Mouse (Mus musculus): ENCODE data around the gene Tnfsf13. TPM values are rescaled to one million over a fixed set of nuclear protein-coding genes. Genes with fewer than 3 reads are reported as not detected.

The Tnfsf13 gene
- polyA plus RNA-seq, 1 experiment from 2014 or later = 0.17 TPM

DNA sequence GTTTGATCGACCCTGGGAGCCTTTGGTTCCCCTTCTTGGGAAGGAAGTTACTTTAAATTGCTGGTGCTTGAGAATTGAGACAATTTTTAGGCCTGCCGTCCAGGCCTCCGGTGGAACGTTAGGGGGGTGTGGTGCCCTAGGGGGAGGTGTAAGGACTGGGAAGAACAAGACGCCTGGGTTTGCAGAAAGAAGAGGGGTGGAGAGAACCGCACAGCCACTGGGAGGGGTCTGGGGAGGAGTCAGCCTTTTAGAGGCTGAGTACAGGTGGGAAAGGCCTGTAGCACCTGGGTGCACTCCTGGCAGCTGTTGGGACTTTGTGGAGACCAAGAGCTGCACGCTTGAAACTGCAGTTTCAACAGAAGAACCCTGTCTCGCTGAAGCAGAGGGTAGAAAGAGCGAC, 30.8 kb downstream of the Tnfsf13 start:
- ATAC-seq (ENCODE audit: low read depth) = no peak
- Histone ChIP-seq H3K4me3 (ENCODE audit: low read depth, low read length) (no peak overlapping the region), H3K27ac (ENCODE audit: low read length) (0 out of 2 replicates have a peak overlapping the region, but pooled peaks have one; percentile 8), H3K9me3 (replicated peaks; ENCODE audit: control insufficient read depth, low read length) (no peaks in the 10 kb centered on the region), H3K27me3 (ENCODE audit: control insufficient read depth, insufficient read depth, low read depth, low read length) (no peaks in the 10 kb centered on the region), H3K36me3 (ENCODE audit: control insufficient read depth, insufficient read depth) (peaks cover 35% of the 10 kb centered on the region), H3K9ac (ENCODE audit: low read depth, low read length) (no peak overlapping the region), H3K4me2 (ENCODE audit: low read depth, low read length) (no peak overlapping the region), H3K4me1 (ENCODE audit: control insufficient read depth, low read depth, low read length) (peaks cover 21% of the 10 kb centered on the region)
- 37% methylated on average over 9 of the region's 9 CpGs for WGBS (ENCODE audit: insufficient replicate concordance)

DNA sequence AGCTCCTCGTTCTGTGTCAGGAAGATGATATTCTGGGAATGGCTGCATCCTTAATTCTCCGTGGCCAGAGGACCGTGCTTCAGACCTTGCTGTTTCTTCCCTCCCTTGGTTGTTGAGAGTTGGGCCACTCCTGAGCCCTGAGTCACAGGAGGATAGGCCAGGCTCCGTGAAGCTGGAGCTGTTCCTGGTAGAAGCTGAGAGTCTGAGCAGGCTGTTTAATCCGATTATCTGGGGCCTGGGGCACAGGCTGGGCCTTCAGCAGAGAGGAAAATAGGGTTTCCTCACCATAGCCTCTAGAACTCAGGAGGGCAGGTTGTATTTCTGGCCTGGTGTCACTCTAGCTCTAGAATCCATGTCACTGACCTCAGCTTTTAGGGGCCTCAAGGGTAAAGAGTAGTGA, 32.2 kb downstream of the Tnfsf13 start:
- Histone ChIP-seq H3K9me3 (replicated peaks; ENCODE audit: control insufficient read depth, low read length) (no peaks in the 10 kb centered on the region), H3K4me3 (ENCODE audit: low read depth, low read length) (no peak overlapping the region), H3K9ac (ENCODE audit: low read depth, low read length) (no peak overlapping the region), H3K4me2 (ENCODE audit: low read depth, low read length) (no peak overlapping the region), H3K4me1 (ENCODE audit: control insufficient read depth, low read depth, low read length) (peaks cover 21% of the 10 kb centered on the region), H3K36me3 (ENCODE audit: control insufficient read depth, insufficient read depth) (peaks cover 42% of the 10 kb centered on the region), H3K27ac (ENCODE audit: low read length) (no peak overlapping the region), H3K27me3 (ENCODE audit: control insufficient read depth, insufficient read depth, low read depth, low read length) (no peaks in the 10 kb centered on the region)
- ATAC-seq (ENCODE audit: low read depth) = no peak
- WGBS (ENCODE audit: insufficient replicate concordance) = 76% methylated on average over 5 of the region's 5 CpGs

DNA sequence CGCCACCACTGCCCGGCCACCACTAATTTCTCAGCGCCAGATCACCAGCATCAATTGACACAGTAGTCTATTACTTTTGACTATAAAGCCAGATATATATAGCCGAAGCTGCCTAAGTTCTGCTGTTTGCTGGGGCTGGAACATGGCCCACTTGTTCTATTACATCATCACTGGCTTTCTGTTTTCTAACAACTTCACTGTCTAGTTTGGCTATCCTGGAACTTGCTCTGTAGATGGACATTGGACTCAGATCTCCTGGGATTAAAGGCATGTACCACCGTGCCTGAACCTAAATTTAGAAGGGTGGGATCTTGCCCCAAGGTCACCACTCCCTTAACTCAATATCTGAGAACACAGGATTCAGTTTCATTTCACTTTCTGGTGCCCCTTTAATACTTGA, 39.7 kb downstream of the Tnfsf13 start:
- no peaks in the 10 kb centered on the region for H3K27me3 ChIP-seq (ENCODE audit: control insufficient read depth, insufficient read depth, low read depth, low read length)
- no peak overlapping the region for H3K9ac ChIP-seq (ENCODE audit: low read depth, low read length)
- peak; percentile 70 for ATAC-seq (ENCODE audit: low read depth)
- no peak overlapping the region for H3K4me3 ChIP-seq (ENCODE audit: low read depth, low read length)
- no peak overlapping the region for H3K4me2 ChIP-seq (ENCODE audit: low read depth, low read length)
- WGBS (ENCODE audit: insufficient replicate concordance) = 74% methylated on average over 5 of the region's 5 CpGs
- no peaks in the 10 kb centered on the region for H3K9me3 ChIP-seq (replicated peaks; ENCODE audit: control insufficient read depth, low read length)
- H3K4me1 ChIP-seq (ENCODE audit: control insufficient read depth, low read depth, low read length) = no peaks in the 10 kb centered on the region
- peaks cover 71% of the 10 kb centered on the region for H3K36me3 ChIP-seq (ENCODE audit: control insufficient read depth, insufficient read depth)
- H3K27ac ChIP-seq (ENCODE audit: low read length) = no peak overlapping the region

DNA sequence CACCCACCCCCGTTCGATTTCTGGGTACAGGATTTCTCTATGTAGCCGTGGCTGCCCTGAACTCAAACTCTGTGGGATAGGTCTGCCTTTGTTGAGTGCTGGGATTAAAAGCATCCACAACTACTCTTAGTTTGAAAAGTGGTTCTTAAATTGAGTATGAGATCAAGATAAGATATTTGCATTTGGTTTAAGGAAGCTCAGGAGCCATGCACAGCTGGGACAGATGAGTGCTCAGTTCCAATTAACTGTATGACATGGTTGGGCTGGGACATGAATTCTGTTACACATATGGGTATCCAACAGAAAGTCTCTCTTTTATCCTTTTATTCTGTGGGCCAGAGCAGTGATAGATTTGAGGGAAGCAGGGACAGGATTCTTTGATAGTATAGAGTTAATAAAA, 50.1 kb downstream of the Tnfsf13 start:
- Histone ChIP-seq H3K4me2 (ENCODE audit: low read depth, low read length) (no peak overlapping the region), H3K27ac (ENCODE audit: low read length) (no peak overlapping the region), H3K27me3 (ENCODE audit: control insufficient read depth, insufficient read depth, low read depth, low read length) (no peaks in the 10 kb centered on the region), H3K9ac (ENCODE audit: low read depth, low read length) (no peak overlapping the region), H3K4me3 (ENCODE audit: low read depth, low read length) (no peak overlapping the region), H3K4me1 (ENCODE audit: control insufficient read depth, low read depth, low read length) (peaks cover 27% of the 10 kb centered on the region), H3K36me3 (ENCODE audit: control insufficient read depth, insufficient read depth) (peaks cover 5% of the 10 kb centered on the region), H3K9me3 (replicated peaks; ENCODE audit: control insufficient read depth, low read length) (no peaks in the 10 kb centered on the region)
- WGBS (ENCODE audit: insufficient replicate concordance) = 77% methylated on average over 3 of the region's 3 CpGs
- ATAC-seq (ENCODE audit: low read depth) = no peak

DNA sequence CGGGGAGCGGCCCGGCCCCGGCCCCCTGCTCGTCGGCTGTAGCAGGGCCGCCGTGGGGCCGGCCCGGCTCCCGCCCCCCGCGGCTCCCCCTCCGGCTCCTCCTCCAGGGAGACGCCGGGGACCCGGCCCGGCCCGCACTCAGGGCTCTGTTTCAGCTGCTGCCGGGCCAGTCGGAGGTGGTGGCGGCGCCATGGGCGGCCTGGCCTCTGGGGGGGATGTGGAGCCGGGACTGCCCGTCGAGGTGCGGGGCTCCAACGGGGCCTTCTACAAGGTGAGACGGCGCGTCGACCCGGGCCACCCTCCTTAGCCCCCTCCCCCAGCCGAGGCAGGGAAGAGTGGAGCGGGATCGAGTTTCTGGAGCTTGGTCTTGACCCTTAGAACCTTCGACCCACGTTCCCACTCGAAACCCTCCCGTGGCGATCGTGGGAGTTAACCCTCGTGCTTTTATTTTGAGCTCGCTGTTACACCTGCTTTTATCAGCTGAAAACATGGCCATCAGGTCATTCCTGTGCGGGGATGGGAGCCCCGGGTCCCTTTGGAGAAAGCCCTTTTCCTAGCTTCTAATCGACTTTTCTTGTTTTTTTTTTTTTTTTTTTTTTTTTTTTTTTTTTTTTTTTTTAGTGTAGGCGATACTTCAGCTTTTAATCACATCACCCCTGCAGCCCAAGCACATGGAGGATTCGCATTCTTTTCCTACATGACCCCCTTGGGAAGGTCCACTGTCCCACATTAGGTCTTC, 52.3 kb downstream of the Tnfsf13 start:
- WGBS (ENCODE audit: insufficient replicate concordance) = under 1% methylated on average over 38 of the region's 50 CpGs

More for the DNA sequence above, 52.3 kb downstream of the Tnfsf13 start:
- Histone ChIP-seq H3K4me2 (ENCODE audit: low read depth, low read length) (peak overlapping the region; percentile 86), H3K4me1 (ENCODE audit: control insufficient read depth, low read depth, low read length) (peaks cover 27% of the 10 kb centered on the region), H3K9me3 (replicated peaks; ENCODE audit: control insufficient read depth, low read length) (no peaks in the 10 kb centered on the region), H3K27me3 (ENCODE audit: control insufficient read depth, insufficient read depth, low read depth, low read length) (no peaks in the 10 kb centered on the region), H3K27ac (ENCODE audit: low read length) (peak overlapping the region; percentile 95), H3K36me3 (ENCODE audit: control insufficient read depth, insufficient read depth) (no peaks in the 10 kb centered on the region), H3K9ac (ENCODE audit: low read depth, low read length) (peak overlapping the region; percentile 98), H3K4me3 (ENCODE audit: low read depth, low read length) (peak overlapping the region; percentile 94)
- ATAC-seq (ENCODE audit: low read depth) = peak; percentile 51

MicroRNAs encoded within 50 kb of the gene (microRNA counts, 519-probe panel; counts per million panel counts)
- 60.7 counts per million for microRNA mmu-miR-1934
- 2,187 counts per million, percentile 37 among the panel's probes with 10 or more counts for microRNA mmu-miR-467f

Small RNA genes lying within 50 kb of the gene (microRNA-seq; reads per million reads assigned to microRNA genes)
- gene Mir1934 = 5.2 reads per million, percentile 17 among the genes with 10 or more reads in this experiment
- not detected for gene Mir467f

Other genes starting within 250 kb of the Tnfsf13 start
- gene Dnah2, start 136.7 kb downstream of the Tnfsf13 start, polyA plus RNA-seq (2015; fragmentation: Nextera tagmentation; extraction: Ambion mirVana) = 0.07 and 0.09 TPM in 2 replicates
- 0.27 and 0.39 TPM in 2 replicates for gene Efnb3, start 125.6 kb downstream of the Tnfsf13 start, polyA plus RNA-seq (2015; fragmentation: Nextera tagmentation; extraction: Ambion mirVana)
- gene Wrap53, start 105.5 kb downstream of the Tnfsf13 start, polyA plus RNA-seq (2015; fragmentation: Nextera tagmentation; extraction: Ambion mirVana) = 14.6 and 15.5 TPM in 2 replicates
- gene Trp53, start 105.4 kb downstream of the Tnfsf13 start, polyA plus RNA-seq (2015; fragmentation: Nextera tagmentation; extraction: Ambion mirVana) = 55.5 and 55.8 TPM in 2 replicates
- gene Atp1b2, start 79.8 kb downstream of the Tnfsf13 start, polyA plus RNA-seq (2015; fragmentation: Nextera tagmentation; extraction: Ambion mirVana) = 11.2 and 12.6 TPM in 2 replicates
- gene Shbg, start 67.9 kb downstream of the Tnfsf13 start, polyA plus RNA-seq (2015; fragmentation: Nextera tagmentation; extraction: Ambion mirVana) = 26.2 and 27.9 TPM in 2 replicates
- gene Sat2, start 63.8 kb downstream of the Tnfsf13 start, polyA plus RNA-seq (2015; fragmentation: Nextera tagmentation; extraction: Ambion mirVana) = 10.4 and 11.5 TPM in 2 replicates
- gene Fxr2, start 52.8 kb downstream of the Tnfsf13 start, polyA plus RNA-seq (2015; fragmentation: Nextera tagmentation; extraction: Ambion mirVana) = 7.0 and 8.1 TPM in 2 replicates
- gene Sox15, start 30.5 kb downstream of the Tnfsf13 start, polyA plus RNA-seq (2015; fragmentation: Nextera tagmentation; extraction: Ambion mirVana) = 0.11 TPM in 1 of 2 replicates, not detected in the other
- 34.5 and 35.0 TPM in 2 replicates for gene Mpdu1, start 23.1 kb downstream of the Tnfsf13 start, polyA plus RNA-seq (2015; fragmentation: Nextera tagmentation; extraction: Ambion mirVana)
- 32.0 and 35.4 TPM in 2 replicates for gene Cd68, start 19.6 kb downstream of the Tnfsf13 start, polyA plus RNA-seq (2015; fragmentation: Nextera tagmentation; extraction: Ambion mirVana)
- gene Eif4a1, start 13.4 kb downstream of the Tnfsf13 start, polyA plus RNA-seq (2015; fragmentation: Nextera tagmentation; extraction: Ambion mirVana) = 223 and 225 TPM in 2 replicates
- 22.7 and 24.9 TPM in 2 replicates for gene Senp3, start 3.7 kb downstream of the Tnfsf13 start, polyA plus RNA-seq (2015; fragmentation: Nextera tagmentation; extraction: Ambion mirVana)
- gene Tnfsf12, start 10.1 kb upstream of the Tnfsf13 start, polyA plus RNA-seq (2015; fragmentation: Nextera tagmentation; extraction: Ambion mirVana) = 2.5 and 2.8 TPM in 2 replicates
- 0.95 and 1.1 TPM in 2 replicates for gene Tnfsfm13, start 10.3 kb upstream of the Tnfsf13 start, polyA plus RNA-seq (2015; fragmentation: Nextera tagmentation; extraction: Ambion mirVana)
- gene Polr2a, start 72.9 kb upstream of the Tnfsf13 start, polyA plus RNA-seq (2015; fragmentation: Nextera tagmentation; extraction: Ambion mirVana) = 11.1 and 11.9 TPM in 2 replicates
- gene Slc35g3, start 76.2 kb upstream of the Tnfsf13 start, polyA plus RNA-seq (2015; fragmentation: Nextera tagmentation; extraction: Ambion mirVana) = 0.07 TPM in 1 of 2 replicates, not detected in the other
- gene Zbtb4, start 80.1 kb upstream of the Tnfsf13 start, polyA plus RNA-seq (2015; fragmentation: Nextera tagmentation; extraction: Ambion mirVana) = 0.61 and 0.81 TPM in 2 replicates
- 0.61 and 0.96 TPM in 2 replicates for gene Chrnb1, start 110.2 kb upstream of the Tnfsf13 start, polyA plus RNA-seq (2015; fragmentation: Nextera tagmentation; extraction: Ambion mirVana)
- gene Fgf11, start 116.1 kb upstream of the Tnfsf13 start, polyA plus RNA-seq (2015; fragmentation: Nextera tagmentation; extraction: Ambion mirVana) = 0.19 and 0.21 TPM in 2 replicates
- 0.62 and 1.0 TPM in 2 replicates for gene Tmem102, start 119.8 kb upstream of the Tnfsf13 start, polyA plus RNA-seq (2015; fragmentation: Nextera tagmentation; extraction: Ambion mirVana)
- not detected in 2 replicates for gene Gm39566, start 129.5 kb upstream of the Tnfsf13 start, polyA plus RNA-seq (2015; fragmentation: Nextera tagmentation; extraction: Ambion mirVana)
- gene Spem2, start 132.7 kb upstream of the Tnfsf13 start, polyA plus RNA-seq (2015; fragmentation: Nextera tagmentation; extraction: Ambion mirVana) = not detected in 2 replicates
- gene Spem1, start 136.4 kb upstream of the Tnfsf13 start, polyA plus RNA-seq (2015; fragmentation: Nextera tagmentation; extraction: Ambion mirVana) = not detected in 2 replicates
- gene Nlgn2, start 152.0 kb upstream of the Tnfsf13 start, polyA plus RNA-seq (2015; fragmentation: Nextera tagmentation; extraction: Ambion mirVana) = 0.66 and 0.83 TPM in 2 replicates
- 404 and 413 TPM in 2 replicates for gene Tmem256, start 152.7 kb upstream of the Tnfsf13 start, polyA plus RNA-seq (2015; fragmentation: Nextera tagmentation; extraction: Ambion mirVana)
- 22.0 and 27.8 TPM in 2 replicates for gene Plscr3, start 160.6 kb upstream of the Tnfsf13 start, polyA plus RNA-seq (2015; fragmentation: Nextera tagmentation; extraction: Ambion mirVana)
- gene Tnk1, start 172.9 kb upstream of the Tnfsf13 start, polyA plus RNA-seq (2015; fragmentation: Nextera tagmentation; extraction: Ambion mirVana) = 0.74 and 0.96 TPM in 2 replicates
- gene Tmem95, start 192.2 kb upstream of the Tnfsf13 start, polyA plus RNA-seq (2015; fragmentation: Nextera tagmentation; extraction: Ambion mirVana) = not detected in 2 replicates
- gene Kctd11, start 195.6 kb upstream of the Tnfsf13 start, polyA plus RNA-seq (2015; fragmentation: Nextera tagmentation; extraction: Ambion mirVana) = 1.3 and 1.4 TPM in 2 replicates
- gene Acap1, start 209.8 kb upstream of the Tnfsf13 start, polyA plus RNA-seq (2015; fragmentation: Nextera tagmentation; extraction: Ambion mirVana) = 6.5 and 6.8 TPM in 2 replicates
- gene 2810408A11Rik, start 215.2 kb upstream of the Tnfsf13 start, polyA plus RNA-seq (2015; fragmentation: Nextera tagmentation; extraction: Ambion mirVana) = 0.46 and 0.76 TPM in 2 replicates
- 2.2 and 2.6 TPM in 2 replicates for gene Neurl4, start 215.3 kb upstream of the Tnfsf13 start, polyA plus RNA-seq (2015; fragmentation: Nextera tagmentation; extraction: Ambion mirVana)
- 81.1 and 83.1 TPM in 2 replicates for gene Gps2, start 228.1 kb upstream of the Tnfsf13 start, polyA plus RNA-seq (2015; fragmentation: Nextera tagmentation; extraction: Ambion mirVana)
- gene Eif5a, start 236.2 kb upstream of the Tnfsf13 start, polyA plus RNA-seq (2015; fragmentation: Nextera tagmentation; extraction: Ambion mirVana) = 1,065 and 1,134 TPM in 2 replicates

All from liver, embryonic 16.5 days (tissue).